Mouse (Mus musculus) megakaryocyte, embryonic 14.5 days (primary cell): ENCODE measurements around the gene Smad9.

Experiments used
- FLI1 ChIP-seq: IDR thresholded peaks from 2 replicates; pipeline ENCODE4 v1.6.1; 2012; ENCODE audit warnings: low read length, inconsistent platforms, mixed read lengths
- GATA1 ChIP-seq: IDR thresholded peaks from 3 replicates; pipeline ENCODE4 v1.6.1; 2012; ENCODE audit warnings: mixed read lengths, low read length, inconsistent platforms, borderline replicate concordance

GRCm38 (mm10) chr3:54835421-54835820, 80.0 kb downstream of the Smad9 start:
- no peak for TF ChIP-seq GATA1
- TF ChIP-seq FLI1 = no peak
